Mouse (Mus musculus): ENCODE measurements around the gene Tmem79.

DNA sequence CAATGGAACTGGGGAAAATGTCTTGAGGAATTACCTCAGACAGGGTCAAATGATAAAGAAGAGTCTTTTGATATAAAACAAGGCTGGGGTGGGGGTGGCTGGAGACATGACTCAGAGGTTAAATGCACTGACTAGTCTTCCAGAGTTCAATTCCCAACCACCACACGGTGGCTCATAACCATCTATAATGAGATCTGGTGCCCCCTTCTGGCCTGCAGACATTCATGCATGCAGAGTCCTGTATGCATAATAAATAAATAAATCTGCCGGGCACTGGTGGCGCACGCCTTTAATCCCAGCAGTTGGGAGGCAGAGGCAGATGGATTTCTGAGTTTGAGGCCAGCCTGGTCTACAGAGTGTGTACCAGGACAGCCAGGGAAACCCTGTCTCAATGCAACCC lies 44.0 kb downstream of the Tmem79 start:
- no peak for TF ChIP-seq CTCF (IDR thresholded peaks at IDR 0.05; ENCODE audit: insufficient read depth, low read length)
- no peak for TF ChIP-seq POLR2A (IDR thresholded peaks at IDR 0.05; ENCODE audit: borderline replicate concordance, extremely low read depth, low read depth, low read length)
